Mouse (Mus musculus): ENCODE measurements around the gene Rgs3.

- TF ChIP-seq CTCF (IDR thresholded peaks at IDR 0.05; ENCODE audit: low read depth): no peak
- no peak for TF ChIP-seq EP300 (IDR thresholded peaks at IDR 0.05; ENCODE audit: low read depth)
Measured at GRCm38 (mm10) chr4:62621151-62621550, 61.5 kb downstream of the Rgs3 start.
